9 mouse cellular contexts compared by ENCODE assay signal in the genomic region with DNA sequence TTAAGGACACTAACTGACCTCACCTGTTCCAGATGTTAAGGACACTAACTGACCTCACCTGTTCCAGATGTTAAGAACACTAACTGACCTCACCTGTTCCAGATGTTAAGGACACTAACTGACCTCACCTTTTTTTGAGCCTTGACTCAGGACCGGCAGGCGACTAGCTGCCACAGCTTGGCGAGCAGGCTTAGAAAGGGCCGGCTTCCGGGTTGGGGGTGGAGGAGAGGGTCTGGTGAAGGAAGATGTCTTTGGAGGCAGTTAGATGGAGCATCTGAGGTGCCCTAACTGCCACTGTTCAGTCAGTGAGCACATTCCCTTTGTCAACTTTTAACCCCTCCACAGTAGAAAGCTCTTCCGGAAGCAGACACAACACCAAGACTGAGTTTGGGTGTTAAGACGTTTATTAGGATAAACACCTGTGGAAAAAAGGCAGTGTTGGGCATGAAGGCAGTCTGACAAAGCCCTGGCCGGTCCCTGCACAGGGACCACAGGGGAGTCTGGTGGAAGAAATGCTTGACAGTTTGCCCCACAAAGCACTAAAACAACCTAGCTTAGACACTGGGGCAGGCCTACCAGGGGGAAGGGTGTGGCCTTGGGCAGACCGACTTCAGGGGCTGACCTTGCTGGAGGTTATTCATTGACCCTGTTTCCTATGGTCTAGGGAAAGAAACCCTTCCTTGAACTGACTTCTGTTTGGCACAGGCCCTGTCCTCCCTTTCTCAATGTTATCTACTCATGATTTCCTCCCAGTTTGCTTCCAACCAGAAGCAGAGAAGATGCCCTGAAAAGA. TPM values are rescaled to one million over a fixed set of nuclear protein-coding genes. Genes with fewer than 3 reads are reported as not detected.
DNase-seq lines count a peak whose midpoint lies in the region; ATAC-seq lines count a peak whose summit lies in the region.
"Had no signal": no experiment of that assay in that cellular context is flagged by ENCODE, and none has a peak within 500 bp of the region (broad histone marks: within the 10 kb centered on the region; RNA-seq: fewer than 3 reads in every experiment).

No protein-coding gene starts in this region.

- H3K27ac ChIP-seq in kidney, embryonic 16.5 days (ENCODE audit: low read length), result peak overlapping the region; percentile 11
- H3K27ac ChIP-seq in hindbrain, embryonic 14.5 days, result no peak overlapping the region
- no peak overlapping the region for H3K27ac ChIP-seq in neural tube, embryonic 12.5 days

- H3K4me3 ChIP-seq in kidney, embryonic 16.5 days (ENCODE audit: low read length), result peak overlapping the region; percentile 82; the same call in 1 of the 2 replicates
- no peak overlapping the region for H3K4me3 ChIP-seq in hindbrain, embryonic 14.5 days (replicated peaks; ENCODE audit: low read length)
- peak overlapping the region; percentile 94; the same call in 1 of the 2 replicates for H3K4me3 ChIP-seq in neural tube, embryonic 12.5 days

- no peaks in the 10 kb centered on the region for H3K9me3 ChIP-seq in kidney, embryonic 16.5 days (ENCODE audit: low read length)
- no peaks in the 10 kb centered on the region for H3K9me3 ChIP-seq in hindbrain, embryonic 14.5 days (ENCODE audit: control insufficient read depth, low read length)
- H3K9me3 ChIP-seq in neural tube, embryonic 12.5 days, result no peaks in the 10 kb centered on the region

- peak overlapping the region; percentile 84 for H3K4me2 ChIP-seq in kidney, embryonic 16.5 days (replicated peaks; ENCODE audit: low read depth, low read length)
- peak overlapping the region; percentile 96 for H3K4me2 ChIP-seq in hindbrain, embryonic 14.5 days (replicated peaks)
- peak overlapping the region; percentile 84 for H3K4me2 ChIP-seq in neural tube, embryonic 12.5 days (replicated peaks)

- DNase-seq in adrenal gland, adult 2 months, result peak; percentile 43
- DNase-seq in adrenal gland, postnatal 4 days (ENCODE audit: low spot score in 2 of 2), result no peak
- no peak for DNase-seq in kidney, adult 9 months
- DNase-seq in hindbrain, embryonic 14.5 days (ENCODE audit: low spot score), result no peak
- DNase-seq in lung, postnatal 36 days, result no peak
- DNase-seq in urinary bladder, postnatal 14 days (ENCODE audit: low spot score), result no peak

- H3K9ac ChIP-seq in kidney, embryonic 16.5 days (replicated peaks; ENCODE audit: low read length), result no peak overlapping the region
- H3K9ac ChIP-seq in hindbrain, embryonic 14.5 days, result no peak overlapping the region
- no peak overlapping the region for H3K9ac ChIP-seq in neural tube, embryonic 12.5 days

- ATAC-seq in kidney, embryonic 16.5 days (ENCODE audit: low FRiP score, low TSS enrichment), result no peak
- no peak for ATAC-seq in hindbrain, embryonic 14.5 days (ENCODE audit: low FRiP score)
- ATAC-seq in neural tube, embryonic 12.5 days (ENCODE audit: low FRiP score, low read depth), result no peak

- no peaks in the 10 kb centered on the region for H3K27me3 ChIP-seq in kidney, embryonic 16.5 days (ENCODE audit: insufficient read depth, low read length)
- no peaks in the 10 kb centered on the region for H3K27me3 ChIP-seq in hindbrain, embryonic 14.5 days (ENCODE audit: control insufficient read depth, insufficient read depth, low read length)
- no peaks in the 10 kb centered on the region for H3K27me3 ChIP-seq in neural tube, embryonic 12.5 days (replicated peaks)

- H3K4me1 ChIP-seq in kidney, embryonic 16.5 days (ENCODE audit: insufficient read depth, low read length), result peaks cover 30% of the 10 kb centered on the region
- peaks cover 24% of the 10 kb centered on the region for H3K4me1 ChIP-seq in hindbrain, embryonic 14.5 days (replicated peaks; ENCODE audit: control insufficient read depth, insufficient read depth, low read length)
- H3K4me1 ChIP-seq in neural tube, embryonic 12.5 days, result peaks cover 27% of the 10 kb centered on the region

- WGBS in kidney, embryonic 16.5 days, result 45% methylated on average over 9 of the region's 9 CpGs
- 53% methylated on average over 9 of the region's 9 CpGs for WGBS in hindbrain, embryonic 14.5 days
- 61% methylated on average over 9 of the region's 9 CpGs for WGBS in neural tube, embryonic 12.5 days

- no peaks in the 10 kb centered on the region for H3K36me3 ChIP-seq in kidney, embryonic 16.5 days (ENCODE audit: insufficient read depth, low read length)
- no peaks in the 10 kb centered on the region; the same call in 1 of the 2 replicates for H3K36me3 ChIP-seq in hindbrain, embryonic 14.5 days (replicated peaks; ENCODE audit: control insufficient read depth, insufficient read depth)
- H3K36me3 ChIP-seq in neural tube, embryonic 12.5 days, result peaks cover 4% of the 10 kb centered on the region

RNA-seq across cellular contexts. Expression of gene Sox12, which starts 4.4 kb away (rescaled TPM):
- total RNA-seq in adrenal gland, adult 2 months (2021), result 10 to 100 TPM in 1 of 2 experiments, 1 to 10 TPM in 1; 6.2 to 11.0 TPM
- 13.7 and 15.9 TPM in 2 replicates for polyA plus RNA-seq in adrenal gland, adult 2 months (2012; rRNA removed)
- 10 to 100 TPM; 50.9 to 51.1 TPM for total RNA-seq in adrenal gland, postnatal 4 days (2021)
- polyA plus RNA-seq in kidney, embryonic 16.5 days (2015; fragmentation: Nextera tagmentation; extraction: Ambion mirVana), result 8.9 and 10.0 TPM in 2 replicates
- 18.8 and 19.5 TPM in 2 replicates for polyA plus RNA-seq in hindbrain, embryonic 14.5 days (2014; fragmentation: Nextera tagmentation; extraction: Ambion mirVana)
- polyA plus RNA-seq in neural tube, embryonic 12.5 days (2016; fragmentation: Nextera tagmentation; extraction: Ambion mirVana), result 18.5 and 18.9 TPM in 2 replicates

RNA-seq across cellular contexts. Expression of gene Nrsn2, which starts 17.0 kb away (rescaled TPM):
- 1 to 10 TPM; 3.9 to 5.0 TPM for total RNA-seq in adrenal gland, adult 2 months (2021)
- polyA plus RNA-seq in adrenal gland, adult 2 months (2012; rRNA removed), result 7.4 and 8.4 TPM in 2 replicates
- total RNA-seq in adrenal gland, postnatal 4 days (2021), result 1 to 10 TPM; 4.4 to 4.5 TPM
- 0.91 and 1.6 TPM in 2 replicates for polyA plus RNA-seq in kidney, embryonic 16.5 days (2015; fragmentation: Nextera tagmentation; extraction: Ambion mirVana)
- 48.0 and 56.9 TPM in 2 replicates for polyA plus RNA-seq in hindbrain, embryonic 14.5 days (2014; fragmentation: Nextera tagmentation; extraction: Ambion mirVana)
- 14.7 and 16.5 TPM in 2 replicates for polyA plus RNA-seq in neural tube, embryonic 12.5 days (2016; fragmentation: Nextera tagmentation; extraction: Ambion mirVana)
- total RNA-seq: granulocyte monocyte progenitor cell, adult 5-6 weeks had no signal

RNA-seq across cellular contexts. Expression of gene Zcchc3, which starts 21.4 kb away (rescaled TPM):
- total RNA-seq in adrenal gland, adult 2 months (2021), result 1 to 10 TPM; 5.4 to 7.8 TPM
- polyA plus RNA-seq in adrenal gland, adult 2 months (2012; rRNA removed), result 3.3 and 3.7 TPM in 2 replicates
- 10 to 100 TPM; 18.5 to 20.2 TPM for total RNA-seq in adrenal gland, postnatal 4 days (2021)
- 31.5 and 34.2 TPM in 2 replicates for polyA plus RNA-seq in kidney, embryonic 16.5 days (2015; fragmentation: Nextera tagmentation; extraction: Ambion mirVana)
- 16.5 and 17.2 TPM in 2 replicates for polyA plus RNA-seq in hindbrain, embryonic 14.5 days (2014; fragmentation: Nextera tagmentation; extraction: Ambion mirVana)
- polyA plus RNA-seq in neural tube, embryonic 12.5 days (2016; fragmentation: Nextera tagmentation; extraction: Ambion mirVana), result 47.9 and 49.8 TPM in 2 replicates

RNA-seq across cellular contexts. Expression of gene 6820408C15Rik, which starts 22.0 kb away (rescaled TPM):
- total RNA-seq in adrenal gland, adult 2 months (2021), result under 1 TPM; 0.32 to 0.35 TPM
- polyA plus RNA-seq in adrenal gland, adult 2 months (2012; rRNA removed), result 0.07 and 0.13 TPM in 2 replicates
- under 1 TPM; 0.37 to 0.56 TPM for total RNA-seq in adrenal gland, postnatal 4 days (2021)
- 0.67 and 0.85 TPM in 2 replicates for polyA plus RNA-seq in kidney, embryonic 16.5 days (2015; fragmentation: Nextera tagmentation; extraction: Ambion mirVana)
- polyA plus RNA-seq in hindbrain, embryonic 14.5 days (2014; fragmentation: Nextera tagmentation; extraction: Ambion mirVana), result 2.5 and 3.8 TPM in 2 replicates
- 0.53 and 0.61 TPM in 2 replicates for polyA plus RNA-seq in neural tube, embryonic 12.5 days (2016; fragmentation: Nextera tagmentation; extraction: Ambion mirVana)

RNA-seq across cellular contexts. Expression of gene Trib3, which starts 49.6 kb away (rescaled TPM):
- total RNA-seq in adrenal gland, adult 2 months (2021), result 10 to 100 TPM in 1 of 2 experiments, 1 to 10 TPM in 1; 2.8 to 23.9 TPM
- polyA plus RNA-seq in adrenal gland, adult 2 months (2012; rRNA removed), result 5.8 and 6.9 TPM in 2 replicates
- total RNA-seq in adrenal gland, postnatal 4 days (2021), result 1 to 10 TPM; 4.3 to 4.9 TPM
- 1.8 and 1.9 TPM in 2 replicates for polyA plus RNA-seq in kidney, embryonic 16.5 days (2015; fragmentation: Nextera tagmentation; extraction: Ambion mirVana)
- 0.95 and 1.0 TPM in 2 replicates for polyA plus RNA-seq in hindbrain, embryonic 14.5 days (2014; fragmentation: Nextera tagmentation; extraction: Ambion mirVana)
- polyA plus RNA-seq in neural tube, embryonic 12.5 days (2016; fragmentation: Nextera tagmentation; extraction: Ambion mirVana), result 2.3 and 2.4 TPM in 2 replicates
- total RNA-seq: granulocyte monocyte progenitor cell, adult 5-6 weeks had no signal
